Mouse (Mus musculus) adrenal gland, adult 8-10 months (tissue): ENCODE data around the gene Lpin3. TPM values are rescaled to one million over a fixed set of nuclear protein-coding genes. Genes with fewer than 3 reads are reported as not detected.

Source experiments
- DNase-seq: peaks from one replicate; pipeline ENCODE4 v3.0.0; 2022
- total RNA-seq, 4 experiments: library from RNA; stranded (reverse); gene quantifications; 2 replicates each; pipeline ENCODE4 v1.2.4; 2022

Lpin3 gene
- total RNA-seq, 4 experiments from 2014 or later = 39.0 to 84.3 (median 50.2) TPM

- peak; percentile 64 for DNase-seq
Measured at GRCm38 (mm10) chr2:160887284-160887683, 6.8 kb downstream of the Lpin3 start.

GRCm38 (mm10) chr2:160887859-160888258, 7.4 kb downstream of the Lpin3 start:
- DNase-seq = no peak

- no peak for DNase-seq
Measured at GRCm38 (mm10) chr2:160891045-160891444, 10.6 kb downstream of the Lpin3 start.

- DNase-seq = peak; percentile 74
Measured at GRCm38 (mm10) chr2:160891697-160892096, 11.2 kb downstream of the Lpin3 start.

- DNase-seq = no peak
Measured at GRCm38 (mm10) chr2:160901656-160902412, 21.4 kb downstream of the Lpin3 start.

GRCm38 (mm10) chr2:160905301-160905700, 24.8 kb downstream of the Lpin3 start:
- no peak for DNase-seq

- no peak for DNase-seq
Measured at GRCm38 (mm10) chr2:160906101-160906500, 25.6 kb downstream of the Lpin3 start.

- DNase-seq = no peak
Measured at GRCm38 (mm10) chr2:160908607-160909006, 28.1 kb downstream of the Lpin3 start.

- no peak for DNase-seq
Measured at GRCm38 (mm10) chr2:160910633-160911032, 30.2 kb downstream of the Lpin3 start.

GRCm38 (mm10) chr2:160911558-160912201, 31.2 kb downstream of the Lpin3 start:
- no peak for DNase-seq

- no peak for DNase-seq
Measured at GRCm38 (mm10) chr2:160912231-160912671, 31.8 kb downstream of the Lpin3 start, which contains the start of gene Emilin3. Gene Emilin3 (minus strand): TSS chr2:160912328.

- DNase-seq = no peak
Measured at GRCm38 (mm10) chr2:160914656-160915055, 34.2 kb downstream of the Lpin3 start.

GRCm38 (mm10) chr2:160915821-160916610, 35.5 kb downstream of the Lpin3 start:
- no peak for DNase-seq

- DNase-seq = no peak
Measured at GRCm38 (mm10) chr2:160916714-160917113, 36.2 kb downstream of the Lpin3 start.

GRCm38 (mm10) chr2:160917313-160917712, 36.8 kb downstream of the Lpin3 start:
- DNase-seq = no peak

- DNase-seq = no peak
Measured at GRCm38 (mm10) chr2:160918154-160918929, 37.9 kb downstream of the Lpin3 start.

GRCm38 (mm10) chr2:160918930-160919215, 38.4 kb downstream of the Lpin3 start:
- no peak for DNase-seq

- no peak for DNase-seq
Measured at GRCm38 (mm10) chr2:160921285-160921684, 40.8 kb downstream of the Lpin3 start.

- DNase-seq = no peak
Measured at GRCm38 (mm10) chr2:160925203-160925602, 44.7 kb downstream of the Lpin3 start.

- DNase-seq = no peak
Measured at GRCm38 (mm10) chr2:160931378-160931777, 50.9 kb downstream of the Lpin3 start.

GRCm38 (mm10) chr2:160932325-160932724, 51.9 kb downstream of the Lpin3 start:
- no peak for DNase-seq

- DNase-seq = no peak
Measured at GRCm38 (mm10) chr2:160932981-160933380, 52.5 kb downstream of the Lpin3 start.
